Mouse (Mus musculus): Measurements from ENCODE around the gene Trmt2a. TPM values are rescaled to one million over a fixed set of nuclear protein-coding genes. Genes with fewer than 3 reads are reported as not detected.

Trmt2a gene
- total and polyA plus RNA-seq, 3 experiments: 155 to 252 (median 196) TPM

DNA sequence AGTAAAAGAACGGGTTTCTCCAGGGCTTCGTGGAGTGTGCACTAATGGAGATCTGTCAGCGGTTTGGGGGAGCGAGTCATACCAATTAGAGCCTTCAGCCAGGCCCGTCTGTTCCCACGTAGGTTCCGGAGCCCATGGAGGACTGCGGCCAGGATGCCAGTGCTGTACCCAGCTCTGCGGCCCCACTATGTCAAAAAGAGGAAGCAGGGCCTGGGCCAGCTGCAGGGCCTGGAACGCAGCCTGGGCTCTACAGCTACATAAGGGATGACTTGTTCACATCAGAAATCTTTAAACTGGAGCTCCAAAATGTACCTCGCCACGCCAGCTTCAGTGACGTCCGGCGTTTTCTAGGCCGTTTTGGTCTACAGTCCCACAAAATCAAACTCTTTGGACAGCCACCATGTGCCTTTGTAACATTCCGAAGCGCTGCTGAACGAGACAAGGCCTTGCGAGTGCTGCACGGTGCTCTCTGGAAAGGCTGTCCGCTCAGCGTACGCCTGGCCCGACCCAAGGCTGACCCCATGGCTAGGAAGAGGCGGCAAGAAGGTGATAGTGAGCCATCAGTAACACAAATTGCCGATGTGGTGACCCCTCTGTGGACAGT lies 987 bp downstream of the Trmt2a start:
- Histone ChIP-seq H3K79me2 (replicated peaks; ENCODE audit: control insufficient read depth, extremely low read depth, insufficient read depth, poor library complexity, severe bottlenecking) (peaks cover 63% of the 10 kb centered on the region), H3K36me3 (replicated peaks in 1 of 2; ENCODE audit: control insufficient read depth in 1 of 2, insufficient read depth in 1 of 2, low read length in 1 of 2) (peaks cover 63 to 77% of the 10 kb centered on the region in 2 experiments), H3K4me3 (replicated peaks in 1 of 3; ENCODE audit: low read depth in 2 of 3, low read length in 2 of 3, poor library complexity in 1 of 3) (peak overlapping the region; percentile 76 to 84 (median 78)), H3K4me2 (ENCODE audit: insufficient read depth, low read depth, poor library complexity, severe bottlenecking) (peak overlapping the region; percentile 94), H3K4me1 (ENCODE audit: control insufficient read depth in 1 of 2, insufficient read depth in 2 of 2) (peaks cover 16 to 51% of the 10 kb centered on the region in 2 experiments), H3K9me3 (replicated peaks; ENCODE audit: low read length) (no peaks in the 10 kb centered on the region), H3K27ac (ENCODE audit: insufficient read depth, low read depth) (peak overlapping the region; percentile 69), H3K9ac (ENCODE audit: insufficient read depth, low read depth) (peak overlapping the region; percentile 93), H3K27me3 (replicated peaks) (no peaks in the 10 kb centered on the region)
- peak; percentile 83 for TF ChIP-seq MYC (IDR thresholded peaks at IDR 0.05; ENCODE audit: low read depth, low read length)
- no peak for TF ChIP-seq ELF1 (IDR thresholded peaks at IDR 0.05; ENCODE audit: low read depth, low read length)
- TF ChIP-seq TBP (conservative IDR thresholded peaks at IDR 0.05; ENCODE audit: low read depth, low read length): 0 out of 2 replicates have a peak, but pooled peaks have one; percentile 10
- peak; percentile 66; the same call in 1 of the 2 replicates for TF ChIP-seq MAX (IDR thresholded peaks at IDR 0.05; ENCODE audit: low read length)
- 0 out of 2 replicates have a peak, but pooled peaks have one; percentile 23 for TF ChIP-seq SIN3A (IDR thresholded peaks at IDR 0.05; ENCODE audit: low read length)
- no peak for TF ChIP-seq ETS1 (conservative IDR thresholded peaks at IDR 0.05; ENCODE audit: low read depth, low read length)
- peak; percentile 37; the same call in 1 of the 2 replicates for TF ChIP-seq ZKSCAN1 (IDR thresholded peaks at IDR 0.05; ENCODE audit: borderline replicate concordance, low read depth, low read length)
- peak; percentile 27; the same call in 1 of the 2 replicates for TF ChIP-seq POLR2A (IDR thresholded peaks at IDR 0.05; ENCODE audit: low read depth, low read length)
- dilution Hi-C loops (cut with MboI; ENCODE audit: extremely low pct_ligation_motif_present, extremely low pct_unique_long_range_greater_than_20kb, low sequenced_read_pairs) (no loop called here), in situ Hi-C loops (cut with MboI; ENCODE audit: low pct_ligation_motif_present, low pct_unique_long_range_greater_than_20kb, low sequenced_read_pairs) (no loop called here)
- DNase-seq (ENCODE audit: extremely low read depth): peak; percentile 77

GRCm38 (mm10) chr16:18250231-18250630 lies 1.8 kb downstream of the Trmt2a start:
- no peaks in the 10 kb centered on the region for H3K9me3 ChIP-seq (replicated peaks; ENCODE audit: low read length)
- no peak for DNase-seq (ENCODE audit: extremely low read depth)
- H3K27me3 ChIP-seq (replicated peaks): no peaks in the 10 kb centered on the region
- H3K4me3 ChIP-seq (replicated peaks in 1 of 3; ENCODE audit: low read depth in 2 of 3, low read length in 2 of 3, poor library complexity in 1 of 3): peak overlapping the region; percentile 76 to 84 (median 78)
- H3K27ac ChIP-seq (ENCODE audit: insufficient read depth, low read depth): no peak overlapping the region
- TF ChIP-seq MEF2A (IDR thresholded peaks at IDR 0.05; ENCODE audit: borderline replicate concordance, low read depth, low read length): no peak
- TF ChIP-seq POLR2AphosphoS2 (IDR thresholded peaks at IDR 0.05; ENCODE audit: low read depth, low read length): peak; percentile 73
- peaks cover 60 to 73% of the 10 kb centered on the region in 2 experiments for H3K36me3 ChIP-seq (replicated peaks in 1 of 2; ENCODE audit: control insufficient read depth in 1 of 2, insufficient read depth in 1 of 2, low read length in 1 of 2)
- peak overlapping the region; percentile 94 for H3K4me2 ChIP-seq (ENCODE audit: insufficient read depth, low read depth, poor library complexity, severe bottlenecking)
- peak overlapping the region; percentile 93 for H3K9ac ChIP-seq (ENCODE audit: insufficient read depth, low read depth)
- peaks cover 16 to 44% of the 10 kb centered on the region in 2 experiments for H3K4me1 ChIP-seq (ENCODE audit: control insufficient read depth in 1 of 2, insufficient read depth in 2 of 2)
- peaks cover 55% of the 10 kb centered on the region for H3K79me2 ChIP-seq (replicated peaks; ENCODE audit: control insufficient read depth, extremely low read depth, insufficient read depth, poor library complexity, severe bottlenecking)
- in situ Hi-C loops (cut with MboI; ENCODE audit: low pct_ligation_motif_present, low pct_unique_long_range_greater_than_20kb, low sequenced_read_pairs) (loop anchor here (5.0 kb wide), 1 partner anchor 37 kb away; the partner anchor contains the start of gene Dgcr8), dilution Hi-C loops (cut with MboI; ENCODE audit: extremely low pct_ligation_motif_present, extremely low pct_unique_long_range_greater_than_20kb, low sequenced_read_pairs) (no loop called here)

Measured in CH12.LX (cell line).